Mouse (Mus musculus) erythroid progenitor cell, adult 5-6 weeks (primary cell): ENCODE measurements around the gene F12. TPM values are rescaled to one million over a fixed set of nuclear protein-coding genes. Genes with fewer than 3 reads are reported as not detected.
A peak's percentile ranks its signal among the peaks of the same experiment; 100 is the strongest.

ENCODE experiments used
- ATAC-seq: replicated peaks from 2 replicates; pipeline ENCODE4 v1.8.0; 2016; ENCODE audit warnings: moderate number of reproducible peaks, mild to moderate bottlenecking, moderate TSS enrichment, inconsistent platforms; ENCODE audit not compliant: poor library complexity, low FRiP score, severe bottlenecking
- total RNA-seq, 2 experiments: library from RNA; stranded (forward) in 1 of 2; stranded (reverse) in 1 of 2; fragments of 150-400 nt in 1 of 2; fragments of 186-747, 209-891 nt in 1 of 2; gene quantifications; 2 replicates each; pipeline versions ENCODE4 v1.2.3 to v1.2.4; 2015 to 2017; ENCODE audit warnings: low replicate concordance in 2 of 2

F12 gene
- total RNA-seq, 2 experiments from 2014 or later = not detected

- ATAC-seq = no peak
These were observed 44.8 kb downstream of the F12 start for GRCm38 (mm10) chr13:55381790-55382189.

- no peak for ATAC-seq
These were observed 47.5 kb downstream of the F12 start for GRCm38 (mm10) chr13:55378907-55379580.

- ATAC-seq = no peak
These were observed 50.7 kb downstream of the F12 start for GRCm38 (mm10) chr13:55375877-55376276.

GRCm38 (mm10) chr13:55374206-55374924, 52.2 kb downstream of the F12 start:
- ATAC-seq = no peak

GRCm38 (mm10) chr13:55371740-55372139, 54.9 kb downstream of the F12 start:
- ATAC-seq = no peak

GRCm38 (mm10) chr13:55371007-55371681, 55.4 kb downstream of the F12 start:
- no peak for ATAC-seq

GRCm38 (mm10) chr13:55370234-55370633, 56.4 kb downstream of the F12 start:
- peak; percentile 49 for ATAC-seq

GRCm38 (mm10) chr13:55369531-55370114, 57.0 kb downstream of the F12 start, which contains the start of gene Rgs14:
Gene Rgs14, plus strand, starts transcription at chr13:55369732.
- peak; percentile 91 for ATAC-seq

- no peak for ATAC-seq
These were observed 58.2 kb downstream of the F12 start for GRCm38 (mm10) chr13:55368401-55368800.

Other genes starting within 250 kb of the F12 start
- 36.9 and 38.2 TPM in 2 replicates for gene Nsd1, start 217.0 kb downstream of the F12 start, total RNA-seq (2015; ENCODE audit: low replicate concordance)
- 50.6 and 85.7 TPM in 2 replicates for gene Nsd1, start 217.0 kb downstream of the F12 start, total RNA-seq (2017; ENCODE audit: low replicate concordance)
- gene Prelid1, start 106.3 kb downstream of the F12 start, total RNA-seq (2015; ENCODE audit: low replicate concordance) = 81.3 and 131 TPM in 2 replicates
- gene Prelid1, start 106.3 kb downstream of the F12 start, total RNA-seq (2017; ENCODE audit: low replicate concordance) = 30.9 and 39.1 TPM in 2 replicates
- 83.3 and 153 TPM in 2 replicates for gene Rab24, start 104.8 kb downstream of the F12 start, total RNA-seq (2015; ENCODE audit: low replicate concordance)
- 19.8 and 40.4 TPM in 2 replicates for gene Rab24, start 104.8 kb downstream of the F12 start, total RNA-seq (2017; ENCODE audit: low replicate concordance)
- 293 and 332 TPM in 2 replicates for gene Mxd3, start 97.0 kb downstream of the F12 start, total RNA-seq (2015; ENCODE audit: low replicate concordance)
- 162 and 195 TPM in 2 replicates for gene Mxd3, start 97.0 kb downstream of the F12 start, total RNA-seq (2017; ENCODE audit: low replicate concordance)
- 45.7 and 55.1 TPM in 2 replicates for gene Lman2, start 64.0 kb downstream of the F12 start, total RNA-seq (2015; ENCODE audit: low replicate concordance)
- gene Lman2, start 64.0 kb downstream of the F12 start, total RNA-seq (2017; ENCODE audit: low replicate concordance) = 56.6 and 75.6 TPM in 2 replicates
- 9.0 and 14.7 TPM in 2 replicates for gene Rgs14, start 57.1 kb downstream of the F12 start, total RNA-seq (2015; ENCODE audit: low replicate concordance)
- 4.2 and 7.9 TPM in 2 replicates for gene Rgs14, start 57.1 kb downstream of the F12 start, total RNA-seq (2017; ENCODE audit: low replicate concordance)
- gene Slc34a1, start 28.6 kb downstream of the F12 start, total RNA-seq (2015; ENCODE audit: low replicate concordance) = not detected in 2 replicates
- gene Slc34a1, start 28.6 kb downstream of the F12 start, total RNA-seq (2017; ENCODE audit: low replicate concordance) = not detected in 2 replicates
- not detected in 2 replicates for gene Pfn3, start 11.6 kb downstream of the F12 start, total RNA-seq (2015; ENCODE audit: low replicate concordance)
- not detected in 2 replicates for gene Pfn3, start 11.6 kb downstream of the F12 start, total RNA-seq (2017; ENCODE audit: low replicate concordance)
- 48.2 and 55.5 TPM in 2 replicates for gene Grk6, start 18.3 kb upstream of the F12 start, total RNA-seq (2015; ENCODE audit: low replicate concordance)
- gene Grk6, start 18.3 kb upstream of the F12 start, total RNA-seq (2017; ENCODE audit: low replicate concordance) = 62.2 and 75.7 TPM in 2 replicates
- not detected in 2 replicates for gene Prr7, start 37.5 kb upstream of the F12 start, total RNA-seq (2015; ENCODE audit: low replicate concordance)
- not detected in 2 replicates for gene Prr7, start 37.5 kb upstream of the F12 start, total RNA-seq (2017; ENCODE audit: low replicate concordance)
- not detected in 2 replicates for gene Dbn1, start 61.3 kb upstream of the F12 start, total RNA-seq (2015; ENCODE audit: low replicate concordance)
- gene Dbn1, start 61.3 kb upstream of the F12 start, total RNA-seq (2017; ENCODE audit: low replicate concordance) = 0.45 TPM in 1 of 2 replicates, not detected in the other
- 0.84 and 1.4 TPM in 2 replicates for gene Pdlim7, start 86.9 kb upstream of the F12 start, total RNA-seq (2015; ENCODE audit: low replicate concordance)
- gene Pdlim7, start 86.9 kb upstream of the F12 start, total RNA-seq (2017; ENCODE audit: low replicate concordance) = 0.15 and 3.5 TPM in 2 replicates
- gene Dok3, start 102.5 kb upstream of the F12 start, total RNA-seq (2015; ENCODE audit: low replicate concordance) = 23.8 and 31.4 TPM in 2 replicates
- gene Dok3, start 102.5 kb upstream of the F12 start, total RNA-seq (2017; ENCODE audit: low replicate concordance) = 5.5 and 7.1 TPM in 2 replicates
- gene Ddx41, start 109.9 kb upstream of the F12 start, total RNA-seq (2015; ENCODE audit: low replicate concordance) = 5.8 and 5.9 TPM in 2 replicates
- gene Ddx41, start 109.9 kb upstream of the F12 start, total RNA-seq (2017; ENCODE audit: low replicate concordance) = 9.1 and 28.7 TPM in 2 replicates
- gene Fam193b, start 144.3 kb upstream of the F12 start, total RNA-seq (2015; ENCODE audit: low replicate concordance) = 39.6 and 64.6 TPM in 2 replicates
- gene Fam193b, start 144.3 kb upstream of the F12 start, total RNA-seq (2017; ENCODE audit: low replicate concordance) = 39.5 and 47.1 TPM in 2 replicates
- 28.1 and 33.2 TPM in 2 replicates for gene Tmed9, start 146.9 kb upstream of the F12 start, total RNA-seq (2015; ENCODE audit: low replicate concordance)
- gene Tmed9, start 146.9 kb upstream of the F12 start, total RNA-seq (2017; ENCODE audit: low replicate concordance) = 31.1 and 62.9 TPM in 2 replicates
- gene B4galt7, start 173.1 kb upstream of the F12 start, total RNA-seq (2015; ENCODE audit: low replicate concordance) = 2.9 and 3.4 TPM in 2 replicates
- gene B4galt7, start 173.1 kb upstream of the F12 start, total RNA-seq (2017; ENCODE audit: low replicate concordance) = 0.53 and 4.0 TPM in 2 replicates
- gene Caml, start 196.2 kb upstream of the F12 start, total RNA-seq (2015; ENCODE audit: low replicate concordance) = 15.5 and 34.6 TPM in 2 replicates
- gene Caml, start 196.2 kb upstream of the F12 start, total RNA-seq (2017; ENCODE audit: low replicate concordance) = 34.7 and 35.4 TPM in 2 replicates
- gene Ddx46, start 208.2 kb upstream of the F12 start, total RNA-seq (2015; ENCODE audit: low replicate concordance) = 40.7 and 51.2 TPM in 2 replicates
- 65.6 and 83.3 TPM in 2 replicates for gene Ddx46, start 208.2 kb upstream of the F12 start, total RNA-seq (2017; ENCODE audit: low replicate concordance)